In the genomic region with DNA sequence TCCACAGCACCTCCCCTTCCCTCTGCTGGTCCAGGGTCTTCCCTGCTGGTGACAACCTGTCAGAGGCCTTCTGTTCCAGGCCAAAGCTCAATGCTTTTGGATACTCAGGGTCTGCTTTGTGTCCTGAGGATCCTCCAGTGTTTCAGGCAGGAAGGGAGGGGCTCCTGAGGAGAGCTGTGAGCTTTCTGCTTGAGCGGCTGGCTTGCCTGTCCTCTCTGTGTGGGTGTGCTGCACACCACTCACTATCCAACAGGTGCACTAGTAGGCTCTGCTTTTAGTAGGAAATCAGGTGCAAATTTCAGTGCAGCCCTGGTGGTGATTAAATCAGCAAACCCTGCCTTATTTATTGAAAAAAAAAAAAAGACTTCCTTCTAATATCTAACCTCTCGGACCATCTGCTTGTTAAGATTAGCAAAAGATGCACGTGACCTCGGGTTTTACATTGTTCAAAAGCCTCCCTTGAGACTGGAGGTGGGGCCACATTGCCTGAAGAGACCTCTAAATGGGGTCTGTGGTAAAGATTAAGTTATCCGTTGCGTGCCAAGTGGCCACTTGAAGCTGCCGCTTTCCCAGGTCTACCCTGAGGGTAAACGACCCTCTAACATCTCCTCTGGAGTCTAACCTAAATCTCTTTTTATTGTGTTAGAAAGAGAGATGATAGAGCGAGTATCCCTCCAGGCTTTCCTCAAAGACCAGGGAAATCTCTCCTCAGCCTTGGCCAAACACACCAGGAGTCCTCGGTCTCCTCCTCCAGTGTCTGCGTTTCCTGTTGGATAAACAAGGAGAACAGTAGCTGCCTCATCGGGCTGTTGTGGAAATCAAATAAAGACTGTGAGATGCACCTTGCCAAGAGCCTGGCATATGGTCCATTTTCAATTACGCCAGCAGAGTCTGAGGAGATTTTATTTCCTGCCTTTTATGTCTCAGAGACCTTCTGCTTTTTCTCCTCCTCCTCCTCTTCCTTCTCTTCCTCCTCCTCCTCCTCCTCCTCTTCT, we compare ENCODE assay signal across 7 mouse cellular contexts. TPM values are rescaled to one million over a fixed set of nuclear protein-coding genes. Genes with fewer than 3 reads are reported as not detected.
A peak's percentile ranks its signal among the peaks of the same experiment; 100 is the strongest.
DNase-seq lines count a peak whose midpoint lies in the region; ATAC-seq and TF ChIP-seq lines count a peak whose summit lies in the region.

No protein-coding gene starts in this region.

- no peak for TF ChIP-seq CTCF in lung, adult 2 months (IDR thresholded peaks at IDR 0.05; ENCODE audit: insufficient read depth, low read length)

- no peaks in the 10 kb centered on the region for H3K27me3 ChIP-seq in hindbrain, embryonic 13.5 days
- no peaks in the 10 kb centered on the region for H3K27me3 ChIP-seq in neural tube, embryonic 15.5 days (replicated peaks)

- H3K36me3 ChIP-seq in hindbrain, embryonic 13.5 days: no peaks in the 10 kb centered on the region
- H3K36me3 ChIP-seq in neural tube, embryonic 15.5 days: no peaks in the 10 kb centered on the region

- WGBS in lung, adult 2 months: 27% methylated on average over 13 of the region's 13 CpGs
- WGBS in hindbrain, embryonic 13.5 days: 13% methylated on average over 13 of the region's 13 CpGs
- 13% methylated on average over 13 of the region's 13 CpGs for WGBS in neural tube, embryonic 15.5 days

- H3K4me3 ChIP-seq in lung, adult 2 months (replicated peaks; ENCODE audit: extremely low read depth, low read depth, low read length): no peak overlapping the region
- H3K4me3 ChIP-seq in hindbrain, embryonic 13.5 days: no peak overlapping the region
- H3K4me3 ChIP-seq in neural tube, embryonic 15.5 days (replicated peaks): no peak overlapping the region

- peaks cover 34% of the 10 kb centered on the region for H3K4me1 ChIP-seq in lung, adult 2 months (ENCODE audit: control insufficient read depth, insufficient read depth, low read length)
- H3K4me1 ChIP-seq in hindbrain, embryonic 13.5 days (replicated peaks): peaks cover 64% of the 10 kb centered on the region
- peaks cover 55% of the 10 kb centered on the region for H3K4me1 ChIP-seq in neural tube, embryonic 15.5 days

- DNase-seq in lung, postnatal 14 days: peak; percentile 14
- DNase-seq in lung, adult 2 months: no peak
- DNase-seq in cerebellum, postnatal 14 days: peak; percentile 59 to 66
- DNase-seq in left cerebral cortex, postnatal 10 days (ENCODE audit: extremely low spot score in 1 of 2, low spot score in 2 of 2): no peak
- no peak for DNase-seq in layer of hippocampus, adult 9-10 months (ENCODE audit: low spot score)

- no peaks in the 10 kb centered on the region for H3K9me3 ChIP-seq in hindbrain, embryonic 13.5 days
- H3K9me3 ChIP-seq in neural tube, embryonic 15.5 days (replicated peaks): no peaks in the 10 kb centered on the region

- H3K27ac ChIP-seq in hindbrain, embryonic 13.5 days: peak overlapping the region; percentile 96
- peak overlapping the region; percentile 87 for H3K27ac ChIP-seq in neural tube, embryonic 15.5 days (replicated peaks)

- intact Hi-C loops in left cerebral cortex, postnatal 10 days (cut with DNase I): no loop called here

- no peak for TF ChIP-seq POLR2A in lung, adult 2 months (IDR thresholded peaks at IDR 0.05; ENCODE audit: borderline replicate concordance, extremely low read depth, low read depth, low read length)

- peak overlapping the region; percentile 62; the same call in 1 of the 2 replicates for H3K9ac ChIP-seq in hindbrain, embryonic 13.5 days
- H3K9ac ChIP-seq in neural tube, embryonic 15.5 days (replicated peaks): no peak overlapping the region

- peak; percentile 60 for ATAC-seq in hindbrain, embryonic 13.5 days (ENCODE audit: low FRiP score)
- ATAC-seq in neural tube, embryonic 15.5 days (ENCODE audit: low FRiP score): peak; percentile 49

- peak overlapping the region; percentile 46; the same call in 1 of the 2 replicates for H3K4me2 ChIP-seq in hindbrain, embryonic 13.5 days
- H3K4me2 ChIP-seq in neural tube, embryonic 15.5 days: peak overlapping the region; percentile 46; the same call in 1 of the 2 replicates

RNA-seq across cellular contexts. Expression of a gene that starts 42.5 kb away (rescaled TPM):
- polyA plus RNA-seq in lung, adult 2 months (2012; rRNA removed): 40.7 and 42.9 TPM in 2 replicates
- polyA plus RNA-seq in hindbrain, embryonic 13.5 days (2015; fragmentation: Nextera tagmentation; extraction: Ambion mirVana): 46.4 and 49.5 TPM in 2 replicates
- polyA plus RNA-seq in neural tube, embryonic 15.5 days (2015; fragmentation: Nextera tagmentation; extraction: Ambion mirVana): 40.6 and 49.0 TPM in 2 replicates
- total RNA-seq in left cerebral cortex, postnatal 10 days (2021): 10 to 100 TPM; 37.1 to 43.6 TPM

Comparison
In these comparisons a context has a peak if more than half of its experiments do, and no peak if none do; other contexts are left out.
1. DNase-seq: peak in lung, postnatal 14 days (single experiment) and cerebellum, postnatal 14 days (2 of 2); none in lung, adult 2 months (single experiment), left cerebral cortex, postnatal 10 days (0 of 2) and layer of hippocampus, adult 9-10 months (single experiment).